9 mouse cellular contexts compared by ENCODE assay signal in genomic region chr8:70887669-70888068, GRCm38 (mm10). TPM values are rescaled to one million over a fixed set of nuclear protein-coding genes. Genes with fewer than 3 reads are reported as not detected.
DNase-seq lines count a peak whose midpoint lies in the region; ATAC-seq and TF ChIP-seq lines count a peak whose summit lies in the region.
"Had no signal": no experiment of that assay in that cellular context is flagged by ENCODE, and none has a peak within 500 bp of the region (broad histone marks: within the 10 kb centered on the region; RNA-seq: fewer than 3 reads in every experiment).

No protein-coding gene starts in this region.

- no peak overlapping the region for H3K27ac ChIP-seq in heart, embryonic 10.5 days
- no peak overlapping the region for H3K27ac ChIP-seq in forebrain, embryonic 11.5 days (ENCODE audit: low read depth, low read length)
- no peak overlapping the region for H3K27ac ChIP-seq in liver, postnatal 0 days (ENCODE audit: low read depth)
- no peak overlapping the region for H3K27ac ChIP-seq in heart, adult 2 months
- H3K27ac ChIP-seq: limb, embryonic 13.5 days had no signal

- TF ChIP-seq POLR2A in heart, adult 2 months (IDR thresholded peaks at IDR 0.05; ENCODE audit: insufficient read depth, low read depth, low read length), result no peak

- H3K4me1 ChIP-seq in heart, embryonic 10.5 days, result peaks cover 21% of the 10 kb centered on the region
- peaks cover 10% of the 10 kb centered on the region for H3K4me1 ChIP-seq in forebrain, embryonic 11.5 days (replicated peaks; ENCODE audit: control insufficient read depth, insufficient read depth, low read length)
- peaks cover 21% of the 10 kb centered on the region for H3K4me1 ChIP-seq in liver, postnatal 0 days (ENCODE audit: insufficient read depth)
- H3K4me1 ChIP-seq in heart, adult 2 months (ENCODE audit: control insufficient read depth, insufficient read depth, low read length), result no peaks in the 10 kb centered on the region

- ATAC-seq in forebrain, embryonic 11.5 days (replicated peaks; ENCODE audit: low FRiP score), result peak; percentile 50; the same call in 1 of the 2 replicates
- peak; percentile 57 for ATAC-seq in liver, postnatal 0 days
- ATAC-seq in cerebellum, adult (ENCODE audit: insufficient number of reproducible peaks, low FRiP score, low TSS enrichment), result no peak

- peak overlapping the region; percentile 32 for H3K4me2 ChIP-seq in forebrain, embryonic 11.5 days (ENCODE audit: low read depth, low read length, severe bottlenecking)
- no peak overlapping the region for H3K4me2 ChIP-seq in liver, postnatal 0 days (ENCODE audit: low read depth, low read length)
- H3K4me2 ChIP-seq: limb, embryonic 13.5 days had no signal

- 3% methylated on average over 15 of the region's 18 CpGs for WGBS in heart, embryonic 10.5 days
- WGBS in forebrain, embryonic 11.5 days, result 3% methylated on average over 18 of the region's 18 CpGs
- 10% methylated on average over 16 of the region's 18 CpGs for WGBS in liver, postnatal 0 days (ENCODE audit: insufficient replicate concordance)
- 11% methylated on average over 18 of the region's 18 CpGs for WGBS in heart, adult 2 months

- intact Hi-C loops in heart, adult 2 months (cut with DNase I), result no loop called here

- TF ChIP-seq CTCF in liver, postnatal 0 days (IDR thresholded peaks at IDR 0.05; ENCODE audit: low read depth), result no peak
- no peak for TF ChIP-seq CTCF in heart, adult 2 months (IDR thresholded peaks at IDR 0.05)

- 0 out of 2 replicates have a peak, but pooled peaks cover 2% of the 10 kb centered on the region for H3K36me3 ChIP-seq in heart, embryonic 10.5 days
- no peaks in the 10 kb centered on the region for H3K36me3 ChIP-seq in forebrain, embryonic 11.5 days (ENCODE audit: control insufficient read depth, insufficient read depth, low read length)
- H3K36me3 ChIP-seq in liver, postnatal 0 days (replicated peaks; ENCODE audit: insufficient read depth, low read length), result no peaks in the 10 kb centered on the region
- no peaks in the 10 kb centered on the region for H3K36me3 ChIP-seq in heart, adult 2 months (ENCODE audit: control insufficient read depth, insufficient read depth, low read length)
- H3K36me3 ChIP-seq: limb, embryonic 13.5 days had no signal

- peak overlapping the region; percentile 19 for H3K4me3 ChIP-seq in heart, embryonic 10.5 days
- 0 out of 2 replicates have a peak overlapping the region, but pooled peaks have one; percentile 2 for H3K4me3 ChIP-seq in forebrain, embryonic 11.5 days (ENCODE audit: low read depth, low read length)
- H3K4me3 ChIP-seq in liver, postnatal 0 days (ENCODE audit: low read depth, low read length), result no peak overlapping the region
- no peak overlapping the region for H3K4me3 ChIP-seq in heart, adult 2 months
- H3K4me3 ChIP-seq: limb, embryonic 13.5 days had no signal

- no peaks in the 10 kb centered on the region for H3K79me2 ChIP-seq in heart, adult 2 months (replicated peaks; ENCODE audit: control insufficient read depth, insufficient read depth, low read length)

- no peak for DNase-seq in heart, embryonic 10.5 days (ENCODE audit: low spot score)
- no peak for DNase-seq in heart, postnatal 4 days
- DNase-seq in CD4-positive helper T cell, adult 2 months (ENCODE audit: low read depth, low spot score), result peak; percentile 56
- DNase-seq in forebrain, embryonic 11.5 days (ENCODE audit: low spot score), result peak; percentile 82
- peak; percentile 87 for DNase-seq in liver, postnatal 0 days
- no peak for DNase-seq in ovary, postnatal 10 days (ENCODE audit: low spot score)
- DNase-seq in heart, adult 2 months, result no peak

- H3K9ac ChIP-seq in forebrain, embryonic 11.5 days (ENCODE audit: low read length), result no peak overlapping the region
- H3K9ac ChIP-seq in liver, postnatal 0 days (replicated peaks), result no peak overlapping the region
- no peak overlapping the region for H3K9ac ChIP-seq in heart, adult 2 months (ENCODE audit: low read depth, low read length)
- H3K9ac ChIP-seq: limb, embryonic 13.5 days had no signal

- no peaks in the 10 kb centered on the region for H3K9me3 ChIP-seq in heart, embryonic 10.5 days
- H3K9me3 ChIP-seq in forebrain, embryonic 11.5 days (ENCODE audit: control insufficient read depth, low read length), result no peaks in the 10 kb centered on the region
- no peaks in the 10 kb centered on the region for H3K9me3 ChIP-seq in liver, postnatal 0 days (ENCODE audit: low read length)

- peaks cover 68% of the 10 kb centered on the region for H3K27me3 ChIP-seq in heart, embryonic 10.5 days (ENCODE audit: insufficient read depth, poor library complexity, severe bottlenecking)
- H3K27me3 ChIP-seq in forebrain, embryonic 11.5 days (ENCODE audit: control insufficient read depth, insufficient read depth, low read length), result peaks cover 27% of the 10 kb centered on the region
- H3K27me3 ChIP-seq in liver, postnatal 0 days (ENCODE audit: insufficient read depth, low read length), result peaks cover 34% of the 10 kb centered on the region
- peaks cover 10% of the 10 kb centered on the region for H3K27me3 ChIP-seq in heart, adult 2 months (ENCODE audit: control insufficient read depth, insufficient read depth, low read length)

- no peak for TF ChIP-seq EP300 in liver, postnatal 0 days (IDR thresholded peaks at IDR 0.05; ENCODE audit: low read depth)
- no peak for TF ChIP-seq EP300 in heart, adult 2 months (IDR thresholded peaks at IDR 0.05; ENCODE audit: insufficient read depth, low read depth, low read length)

RNA-seq across cellular contexts. Expression of gene Slc5a5, which starts 4.9 kb away (rescaled TPM):
- polyA plus RNA-seq in heart, embryonic 10.5 days (2016; fragmentation: Nextera tagmentation; extraction: Ambion mirVana), result 0.07 and 0.29 TPM in 2 replicates
- under 1 TPM in 1 of 2 experiments, not detected in 1; 0.11 TPM for total RNA-seq in heart, postnatal 4 days (2021)
- polyA plus RNA-seq in forebrain, embryonic 11.5 days (2014; fragmentation: Nextera tagmentation; extraction: Ambion mirVana), result 0.43 and 0.44 TPM in 2 replicates
- polyA plus RNA-seq in liver, postnatal 0 days (2015; fragmentation: Nextera tagmentation; extraction: Ambion mirVana), result not detected in 2 replicates
- total RNA-seq in heart, adult 2 months (2021), result not detected
- polyA plus RNA-seq in heart, adult 2 months (2012; rRNA removed), result 0.18 TPM in 2 replicates

RNA-seq across cellular contexts. Expression of gene Rpl18a, which starts 9.5 kb away (rescaled TPM):
- 2,378 and 2,634 TPM in 2 replicates for polyA plus RNA-seq in heart, embryonic 10.5 days (2016; fragmentation: Nextera tagmentation; extraction: Ambion mirVana)
- total RNA-seq in heart, postnatal 4 days (2021), result 1,000 to 10,000 TPM; 1,266 to 1,294 TPM
- polyA plus RNA-seq in forebrain, embryonic 11.5 days (2014; fragmentation: Nextera tagmentation; extraction: Ambion mirVana), result 2,879 and 3,145 TPM in 2 replicates
- polyA plus RNA-seq in liver, postnatal 0 days (2015; fragmentation: Nextera tagmentation; extraction: Ambion mirVana), result 2,490 and 2,569 TPM in 2 replicates
- total RNA-seq in heart, adult 2 months (2021), result 1,000 to 10,000 TPM in 1 of 2 experiments, 100 to 1,000 TPM in 1; 909 to 1,075 TPM
- 1,802 and 2,387 TPM in 2 replicates for polyA plus RNA-seq in heart, adult 2 months (2012; rRNA removed)

RNA-seq across cellular contexts. Expression of gene Ccdc124, which starts 13.9 kb away (rescaled TPM):
- polyA plus RNA-seq in heart, embryonic 10.5 days (2016; fragmentation: Nextera tagmentation; extraction: Ambion mirVana), result 120 and 143 TPM in 2 replicates
- total RNA-seq in heart, postnatal 4 days (2021), result 10 to 100 TPM; 42.6 to 46.2 TPM
- polyA plus RNA-seq in forebrain, embryonic 11.5 days (2014; fragmentation: Nextera tagmentation; extraction: Ambion mirVana), result 165 and 176 TPM in 2 replicates
- polyA plus RNA-seq in liver, postnatal 0 days (2015; fragmentation: Nextera tagmentation; extraction: Ambion mirVana), result 34.3 and 37.9 TPM in 2 replicates
- total RNA-seq in heart, adult 2 months (2021), result 10 to 100 TPM; 44.6 to 49.1 TPM
- polyA plus RNA-seq in heart, adult 2 months (2012; rRNA removed), result 26.8 and 40.7 TPM in 2 replicates

RNA-seq across cellular contexts. Expression of gene Map1s, which starts 18.1 kb away (rescaled TPM):
- 49.6 and 58.4 TPM in 2 replicates for polyA plus RNA-seq in heart, embryonic 10.5 days (2016; fragmentation: Nextera tagmentation; extraction: Ambion mirVana)
- 10 to 100 TPM; 35.2 to 36.0 TPM for total RNA-seq in heart, postnatal 4 days (2021)
- 57.3 and 59.9 TPM in 2 replicates for polyA plus RNA-seq in forebrain, embryonic 11.5 days (2014; fragmentation: Nextera tagmentation; extraction: Ambion mirVana)
- polyA plus RNA-seq in liver, postnatal 0 days (2015; fragmentation: Nextera tagmentation; extraction: Ambion mirVana), result 8.3 and 8.7 TPM in 2 replicates
- total RNA-seq in heart, adult 2 months (2021), result 10 to 100 TPM; 17.8 to 21.3 TPM
- polyA plus RNA-seq in heart, adult 2 months (2012; rRNA removed), result 12.0 and 20.2 TPM in 2 replicates

RNA-seq across cellular contexts. Expression of gene Kcnn1, which starts 24.6 kb away (rescaled TPM):
- 1.1 and 1.6 TPM in 2 replicates for polyA plus RNA-seq in heart, embryonic 10.5 days (2016; fragmentation: Nextera tagmentation; extraction: Ambion mirVana)
- total RNA-seq in heart, postnatal 4 days (2021), result 1 to 10 TPM; 2.5 to 3.0 TPM
- 9.0 and 13.4 TPM in 2 replicates for polyA plus RNA-seq in forebrain, embryonic 11.5 days (2014; fragmentation: Nextera tagmentation; extraction: Ambion mirVana)
- polyA plus RNA-seq in liver, postnatal 0 days (2015; fragmentation: Nextera tagmentation; extraction: Ambion mirVana), result 0.19 and 0.45 TPM in 2 replicates
- 10 to 100 TPM; 12.6 to 14.7 TPM for total RNA-seq in heart, adult 2 months (2021)
- 21.5 and 29.0 TPM in 2 replicates for polyA plus RNA-seq in heart, adult 2 months (2012; rRNA removed)

Comparison
In these comparisons a context has a peak if more than half of its experiments do, and no peak if none do; other contexts are left out.
1. H3K4me3 ChIP-seq: peak in heart, embryonic 10.5 days (single experiment) and forebrain, embryonic 11.5 days (single experiment); none in liver, postnatal 0 days (single experiment) and heart, adult 2 months (single experiment).
2. DNase-seq: peak in CD4-positive helper T cell, adult 2 months (single experiment), forebrain, embryonic 11.5 days (single experiment) and liver, postnatal 0 days (single experiment); none in heart, embryonic 10.5 days (single experiment), heart, postnatal 4 days (single experiment), ovary, postnatal 10 days (single experiment) and heart, adult 2 months (0 of 2).